Mouse (Mus musculus) CD4-positive naive resting alpha-beta T cell, adult 76 days (primary cell): ENCODE data around the gene Chmp1a. TPM values are rescaled to one million over a fixed set of nuclear protein-coding genes. Genes with fewer than 3 reads are reported as not detected.

Experiments used
- total RNA-seq: library from RNA; stranded (reverse); gene quantifications from one replicate; pipeline ENCODE4 v1.2.4, GENCODE M21; 2023

Chmp1a gene
- total RNA-seq: 84.7 TPM

DNA sequence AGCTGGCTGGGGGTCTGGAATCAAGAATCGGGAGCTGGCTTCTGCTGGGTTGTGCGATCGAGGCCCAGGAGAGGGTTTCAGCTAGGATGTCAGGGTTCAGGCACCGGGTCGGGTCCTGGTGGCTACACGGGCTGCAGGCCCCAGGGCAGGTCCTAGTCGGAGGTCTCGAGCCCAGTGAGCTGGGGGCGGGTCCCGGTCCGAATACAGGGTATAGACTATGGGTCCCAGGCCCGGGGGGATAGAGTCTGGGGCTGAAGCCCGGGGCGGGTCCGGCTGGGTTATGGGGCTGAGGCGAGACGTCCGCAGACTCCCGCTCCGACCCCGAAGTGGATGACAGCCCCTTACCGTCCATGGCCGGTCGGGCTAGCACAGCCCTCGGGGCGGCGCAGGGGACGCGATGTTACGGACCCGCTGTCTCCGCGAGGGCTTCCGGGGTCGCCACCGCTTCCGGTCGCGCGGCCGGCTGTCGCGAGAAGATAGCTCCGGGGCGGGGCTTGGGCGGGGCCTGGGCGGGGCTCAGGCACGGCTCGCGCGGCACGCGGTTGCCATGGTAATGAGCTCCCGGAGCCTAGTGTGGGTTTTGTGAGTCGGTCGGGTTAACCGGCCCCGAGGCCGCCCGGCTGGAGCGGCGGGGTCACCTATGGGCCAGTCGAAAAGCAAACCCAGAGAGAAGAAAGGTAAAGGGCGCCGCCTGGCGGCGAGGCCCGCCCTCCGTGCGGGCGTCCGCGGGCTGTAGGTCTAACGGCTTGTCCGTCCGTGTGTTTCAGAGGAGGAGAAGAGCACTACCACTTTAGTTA lies at the start of gene Chmp1a, which contains the start of gene Spata33:
Gene Chmp1a (minus strand): TSS at position 443 of the 797 bp plus-strand sequence.
Gene Spata33 (plus strand): TSS at position 512 of the 797 bp plus-strand sequence.

GRCm38 (mm10) chr8:123254099-123254885 lies 41.7 kb upstream of the Chmp1a start, which contains the start of the genes Zfp276 and Vps9d1:
Zfp276 (plus strand) TSS chr8:123254195.
Vps9d1 (minus strand) TSS chr8:123254348.

DNA sequence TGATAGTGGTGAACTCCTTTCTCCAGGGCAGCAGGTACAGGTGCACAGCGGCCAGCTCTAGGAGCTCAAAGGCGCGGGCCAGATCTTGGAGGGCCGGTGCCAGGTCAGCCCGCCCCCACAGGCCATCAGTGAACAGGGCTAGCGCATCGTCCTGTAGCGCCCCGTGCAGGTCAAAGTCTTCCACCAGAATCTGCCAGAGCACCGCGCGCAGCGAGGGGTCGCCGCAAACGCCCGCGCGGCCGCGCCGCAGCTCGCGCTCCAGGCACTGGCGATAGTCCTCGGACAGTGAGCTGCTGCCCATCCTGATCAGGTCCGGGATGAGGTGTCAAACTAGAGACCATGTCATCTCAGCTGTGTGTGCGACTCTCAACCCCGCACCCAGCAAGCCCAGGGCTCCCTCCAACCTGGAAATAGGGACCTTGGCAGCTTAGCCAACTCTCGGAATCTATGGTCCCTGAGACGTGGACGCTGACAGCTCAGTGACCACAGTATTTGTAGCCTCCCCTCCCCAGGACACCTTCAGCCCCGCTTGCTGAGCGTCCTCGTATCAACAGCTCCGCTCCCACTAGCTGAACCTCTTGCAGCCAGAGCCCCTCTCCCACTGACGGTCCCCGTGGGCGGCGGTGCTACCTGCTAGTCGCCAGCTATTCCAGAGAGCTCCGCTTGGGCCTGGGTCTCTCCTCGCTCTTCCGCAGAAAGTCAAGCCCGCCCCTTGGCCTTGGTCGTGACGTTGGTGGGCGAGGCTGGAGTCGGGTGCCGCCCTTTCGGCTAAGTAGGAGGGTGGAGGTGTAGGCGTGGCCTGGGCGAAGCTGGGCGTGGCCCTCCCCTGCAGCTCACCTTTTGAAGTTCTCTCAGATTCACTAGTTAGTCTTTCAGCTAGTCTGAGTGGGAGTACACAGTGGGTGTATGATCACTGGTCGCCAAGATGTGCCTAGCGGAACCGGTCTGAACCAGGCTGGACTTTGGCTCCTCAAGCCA lies 23.2 kb upstream of the Chmp1a start, which contains the start of gene Spata2l:
Gene Spata2l (minus strand): TSS at position 714 of the 978 bp plus-strand sequence.

DNA sequence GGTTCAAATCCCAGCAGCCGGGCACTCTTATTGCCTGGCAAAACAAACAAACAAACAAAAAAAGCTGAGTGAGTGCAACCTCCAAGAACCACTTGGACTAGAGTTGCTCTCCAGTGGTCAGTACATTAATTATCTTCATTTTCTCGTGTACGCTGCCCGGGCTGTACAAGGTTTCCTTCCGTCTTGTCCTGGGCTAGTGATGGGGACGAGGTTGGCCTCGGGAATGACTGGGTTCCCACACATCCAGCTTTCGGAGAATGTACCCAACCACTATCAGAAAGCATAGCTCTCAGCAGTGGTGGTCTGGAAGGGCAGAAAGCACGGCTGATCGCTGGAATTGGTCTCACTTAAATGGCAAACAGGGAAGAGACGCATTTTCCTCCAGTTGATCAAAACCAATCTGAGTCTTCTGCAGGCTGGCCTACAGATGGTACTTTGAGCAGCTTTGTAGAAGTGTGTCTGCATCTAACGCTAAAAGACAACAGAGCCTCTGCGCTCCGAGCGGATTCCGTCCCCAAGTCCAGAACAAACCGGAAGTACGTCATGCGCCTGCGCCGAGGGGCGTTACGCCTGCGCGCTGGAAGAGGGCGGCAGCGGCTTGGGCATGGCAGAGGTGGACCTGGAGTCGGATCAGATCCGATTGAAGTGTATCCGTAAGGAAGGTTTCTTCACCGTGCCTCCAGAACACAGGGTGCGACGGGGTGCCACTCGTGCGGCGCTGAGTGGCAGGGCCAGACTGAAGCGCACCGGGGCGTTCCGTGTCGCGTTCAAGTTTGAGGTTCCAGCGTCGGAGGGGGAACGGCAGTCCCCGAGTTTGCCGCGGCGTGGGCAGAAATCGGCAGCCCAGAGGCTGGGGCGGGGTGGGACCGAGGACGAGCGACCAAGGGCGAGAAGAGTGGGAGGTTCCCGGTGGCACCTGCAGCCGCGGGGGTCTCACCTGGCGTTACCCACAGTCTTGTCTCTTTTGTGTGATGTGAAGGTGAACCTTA lies 12.0 kb upstream of the Chmp1a start, which contains the start of gene Cdk10:
Gene Cdk10 (plus strand): TSS at position 565 of the 989 bp plus-strand sequence.

GRCm38 (mm10) chr8:123185566-123186409 lies 26.8 kb downstream of the Chmp1a start, which contains the start of gene Dpep1:
Dpep1 (plus strand) TSS chr8:123186242.

DNA sequence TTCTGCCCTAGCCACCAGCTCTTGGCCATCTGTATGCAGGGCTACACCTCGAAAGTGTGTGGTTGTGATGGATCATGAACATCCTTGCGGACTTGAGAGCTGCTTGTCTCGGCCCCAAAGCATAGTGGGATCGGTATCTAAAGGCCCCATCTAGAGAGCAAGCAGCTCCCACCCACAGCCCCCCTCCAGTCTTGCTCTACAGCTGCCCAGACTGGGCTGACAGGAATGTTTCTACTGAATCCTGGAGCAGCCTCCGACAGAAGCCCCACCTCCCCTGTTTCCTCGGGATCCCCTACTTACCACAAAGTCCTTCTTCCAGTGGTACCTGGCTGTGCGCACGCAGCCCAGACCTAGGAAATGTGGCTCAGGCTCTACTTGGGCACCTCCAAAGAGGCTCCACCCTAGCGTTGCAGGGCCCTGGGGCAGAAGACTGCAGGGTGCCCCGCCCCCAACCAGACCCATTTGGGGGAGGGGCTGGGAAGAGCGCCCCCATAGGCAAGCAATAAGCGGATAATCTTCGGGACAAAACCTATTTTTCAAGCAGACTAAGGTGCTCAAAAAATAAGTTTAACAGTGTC lies 54.6 kb downstream of the Chmp1a start, which contains the start of gene Sult5a1:
Gene Sult5a1 (minus strand): TSS at position 428 of the 578 bp plus-strand sequence.

Other genes starting within 250 kb of the Chmp1a start
- 332 TPM for gene Ankrd11, start 170.5 kb downstream of the Chmp1a start, total RNA-seq
- 73.0 TPM for gene Spg7, start 149.8 kb downstream of the Chmp1a start, total RNA-seq
- 2,109 TPM for gene Rpl13, start 110.4 kb downstream of the Chmp1a start, total RNA-seq
- gene Cpne7, start 95.4 kb downstream of the Chmp1a start, total RNA-seq: 0.85 TPM
- not detected for gene Sult5a1, start 54.4 kb downstream of the Chmp1a start, total RNA-seq
- gene Dpep1, start 26.5 kb downstream of the Chmp1a start, total RNA-seq: not detected
- gene Spata33, start 69 bp upstream of the Chmp1a start, total RNA-seq: not detected
- 36.5 TPM for gene Cdk10, start 12.1 kb upstream of the Chmp1a start, total RNA-seq
- gene Spata2l, start 23.5 kb upstream of the Chmp1a start, total RNA-seq: 11.0 TPM
- 25.1 TPM for gene Zfp276, start 41.4 kb upstream of the Chmp1a start, total RNA-seq
- gene Vps9d1, start 41.6 kb upstream of the Chmp1a start, total RNA-seq: 28.8 TPM
- 10.6 TPM for gene Fanca, start 105.8 kb upstream of the Chmp1a start, total RNA-seq
- gene Spire2, start 120.0 kb upstream of the Chmp1a start, total RNA-seq: not detected
- gene Tcf25, start 161.0 kb upstream of the Chmp1a start, total RNA-seq: 247 TPM
- not detected for gene Mc1r, start 194.3 kb upstream of the Chmp1a start, total RNA-seq
- 0.41 TPM for gene Tubb3, start 198.7 kb upstream of the Chmp1a start, total RNA-seq
- 13.2 TPM for gene Def8, start 210.8 kb upstream of the Chmp1a start, total RNA-seq